Mouse (Mus musculus) left cerebral cortex, postnatal 10 days (tissue): ENCODE data around the gene Fam43a. TPM values are rescaled to one million over a fixed set of nuclear protein-coding genes. Genes with fewer than 3 reads are reported as not detected.

Source experiments
- total RNA-seq, 2 experiments: library from RNA; stranded (reverse); gene quantifications; 2 replicates each; pipeline ENCODE4 v1.2.3; 2021

Gene Fam43a
- total RNA-seq, 2 experiments from 2014 or later: 11.5 to 15.3 TPM

Other genes starting within 250 kb of the Fam43a start
- gene Atp13a3, start 193.7 kb upstream of the Fam43a start, total RNA-seq: 10 to 100 TPM; 62.6 to 77.3 TPM
- gene Tmem44, start 48.9 kb upstream of the Fam43a start, total RNA-seq: 10 to 100 TPM; 66.6 to 73.0 TPM
- 10 to 100 TPM; 20.5 to 20.8 TPM for gene Lsg1, start 12.1 kb upstream of the Fam43a start, total RNA-seq